Mouse (Mus musculus) heart, postnatal 36 days (tissue): Measurements from ENCODE around the gene Lrrtm4. TPM values are rescaled to one million over a fixed set of nuclear protein-coding genes. Genes with fewer than 3 reads are reported as not detected.

Experiments used
- DNase-seq, 2 experiments: peaks; one replicate each; pipeline ENCODE4 v3.0.0; 2021 to 2022
- intact Hi-C: fragments of 180-260 bp; cut with DNase I; formaldehyde crosslinking; loops from one replicate; pipeline ENCODE4 v1.15.1; 2025
- total RNA-seq, 2 experiments: library from RNA; stranded (reverse); gene quantifications; 2 replicates each; pipeline ENCODE4 v1.2.3; 2021

Gene Lrrtm4
- total RNA-seq: not detected

DNA sequence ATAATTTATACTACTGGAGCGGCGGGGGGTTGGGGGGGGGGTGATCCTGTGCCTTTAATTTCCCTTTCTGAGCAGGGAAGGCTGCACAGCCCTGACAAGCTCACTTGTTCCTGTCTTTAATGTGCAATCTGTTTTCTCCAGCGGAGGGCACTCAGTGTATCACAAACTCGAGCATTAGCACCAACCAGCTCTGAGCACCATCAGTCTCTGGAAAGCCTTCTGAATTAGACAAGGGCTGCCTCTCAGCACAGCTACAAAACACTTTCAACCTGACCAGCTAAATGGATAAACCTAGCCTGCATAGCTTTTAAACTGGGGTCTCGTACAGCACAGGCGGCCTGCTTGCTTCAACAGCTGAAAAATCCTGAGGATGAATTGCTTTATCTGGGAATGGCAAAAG is at the start of gene Lrrtm4:
Gene Lrrtm4 (plus strand): TSS at position 113 of the 400 bp plus-strand sequence.
- DNase-seq: no peak
- intact Hi-C loops: no loop called here

DNA sequence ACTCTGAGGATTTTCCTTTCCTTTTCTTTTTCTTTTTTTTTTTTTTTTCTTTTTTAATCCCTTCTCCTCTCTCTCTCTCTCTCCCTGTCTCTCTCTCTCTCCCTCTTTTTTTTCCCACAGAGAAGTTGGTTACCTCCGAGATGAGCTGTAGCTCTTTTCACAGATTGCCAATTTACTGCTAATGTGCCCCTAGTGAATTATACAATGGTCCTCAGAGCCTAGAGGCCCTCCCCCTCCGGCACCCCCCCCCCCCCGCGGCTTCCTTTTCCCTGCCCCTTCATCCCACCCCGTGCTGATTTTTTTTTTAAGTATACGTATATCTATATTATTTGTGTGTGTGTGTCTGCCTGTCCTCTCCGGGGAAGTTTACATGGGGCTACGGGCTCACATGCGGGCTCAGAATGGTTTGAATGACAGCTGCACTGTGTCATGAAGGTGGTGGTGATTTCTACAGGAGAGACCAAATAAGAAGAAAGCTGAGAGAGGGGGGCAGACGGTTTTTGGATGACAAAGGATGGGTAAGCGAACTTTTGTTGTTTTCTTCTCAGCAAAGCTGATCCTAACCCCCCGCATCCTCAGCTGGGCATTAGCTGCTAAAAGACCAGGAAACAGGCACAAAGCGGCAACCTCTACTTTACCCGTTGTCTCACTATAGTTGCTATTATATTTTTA is 648 bp downstream of the Lrrtm4 start:
- DNase-seq: no peak
- intact Hi-C loops: no loop called here

DNA sequence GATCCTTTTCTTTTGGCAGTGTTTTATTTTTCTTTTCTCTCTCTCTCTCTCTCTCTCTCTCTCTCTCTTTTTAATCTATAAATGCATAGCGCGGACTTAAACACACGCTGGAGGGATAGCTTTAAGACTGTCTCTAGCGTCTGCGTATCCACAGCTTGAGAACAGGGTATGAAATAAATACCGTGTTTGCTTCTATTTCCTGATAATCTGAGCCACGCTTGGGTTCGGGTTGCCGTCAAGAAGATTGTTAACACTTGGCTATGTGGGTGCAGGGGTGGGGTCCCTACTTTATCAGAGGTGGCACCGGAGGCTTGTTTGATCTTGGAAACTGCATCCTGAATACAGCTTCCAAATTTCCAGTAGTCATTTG is 1.2 kb downstream of the Lrrtm4 start:
- intact Hi-C loops: no loop called here
- no peak for DNase-seq

DNA sequence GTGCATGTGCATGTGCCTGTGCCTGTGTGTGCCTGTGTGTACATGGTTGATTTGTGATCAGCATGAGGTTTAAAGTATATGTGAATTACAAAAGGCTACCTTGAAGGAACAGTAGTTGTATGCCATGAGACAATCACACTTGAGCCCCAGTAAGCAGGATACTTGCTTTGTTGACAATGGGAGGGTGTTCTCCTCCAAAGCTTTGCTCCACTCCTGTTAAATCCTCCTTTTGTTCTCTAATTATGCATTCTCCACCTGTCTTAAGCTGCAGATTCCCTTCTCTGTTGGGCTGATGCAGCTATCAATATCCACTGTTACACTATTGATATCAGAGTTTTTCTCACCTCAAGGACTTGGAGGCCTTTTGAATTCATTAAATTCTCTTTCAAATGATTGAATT is 38.2 kb downstream of the Lrrtm4 start:
- no peak for DNase-seq
- intact Hi-C loops: no loop called here

DNA sequence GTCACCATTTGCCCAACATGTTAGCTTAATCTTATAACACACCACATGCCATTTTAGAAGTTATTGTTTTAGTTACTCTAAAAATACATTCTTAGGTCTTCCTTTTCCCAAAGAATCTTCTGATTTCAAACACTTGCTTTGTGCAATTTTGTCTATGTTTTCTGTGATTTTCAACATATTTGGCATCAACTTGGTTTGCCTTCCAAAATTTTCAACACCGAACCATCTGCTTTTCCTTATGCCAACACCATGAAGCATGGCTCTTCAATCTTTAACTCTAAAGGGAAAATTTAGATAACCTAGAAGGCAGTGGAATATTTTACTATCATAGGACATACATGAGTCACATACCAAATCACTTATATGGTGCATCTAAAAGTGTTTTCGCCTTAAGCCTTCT is 59.3 kb downstream of the Lrrtm4 start:
- DNase-seq: no peak

DNA sequence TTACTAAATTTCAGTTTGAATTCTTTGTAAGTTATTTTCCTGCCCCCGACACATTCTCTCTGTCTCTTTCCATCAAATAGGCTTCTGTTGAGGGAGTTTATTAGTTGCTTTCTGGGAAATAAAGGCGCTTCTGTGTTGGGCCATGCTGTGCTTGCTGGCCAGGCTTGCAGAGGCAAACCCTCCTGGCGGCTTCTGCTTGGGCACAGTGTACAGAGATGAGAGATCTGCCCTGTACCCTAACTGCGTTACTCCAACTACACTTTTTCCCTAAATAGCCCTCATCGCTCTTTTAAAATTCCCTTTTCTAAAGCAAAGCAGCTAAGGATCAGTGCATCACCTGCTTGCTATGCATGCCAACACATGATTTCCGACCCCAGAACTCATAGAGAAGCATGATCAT is 60.6 kb downstream of the Lrrtm4 start:
- DNase-seq: no peak
- intact Hi-C loops: no loop called here

More for the DNA sequence above, 59.3 kb downstream of the Lrrtm4 start:
- intact Hi-C loops: no loop called here

DNA sequence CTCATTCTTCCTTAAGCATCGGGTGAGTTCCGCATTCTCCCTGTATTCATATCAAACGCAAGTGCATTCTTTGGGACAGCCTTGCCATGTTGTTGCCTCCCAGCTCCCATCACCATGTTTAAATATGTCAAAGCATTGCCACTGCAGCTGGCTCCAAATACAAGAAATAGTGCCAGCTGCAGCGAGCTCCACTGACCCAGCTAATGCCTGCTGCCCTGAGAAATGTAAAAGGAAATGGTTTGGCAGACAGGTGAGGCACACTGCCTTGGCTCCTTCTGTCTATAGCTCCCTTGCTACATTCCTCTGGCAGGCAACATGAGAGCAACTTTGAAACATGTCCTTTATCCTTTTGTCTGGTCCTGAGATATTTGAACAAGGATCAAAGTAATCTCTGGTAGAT is 76.2 kb downstream of the Lrrtm4 start:
- no peak for DNase-seq
- intact Hi-C loops: no loop called here

DNA sequence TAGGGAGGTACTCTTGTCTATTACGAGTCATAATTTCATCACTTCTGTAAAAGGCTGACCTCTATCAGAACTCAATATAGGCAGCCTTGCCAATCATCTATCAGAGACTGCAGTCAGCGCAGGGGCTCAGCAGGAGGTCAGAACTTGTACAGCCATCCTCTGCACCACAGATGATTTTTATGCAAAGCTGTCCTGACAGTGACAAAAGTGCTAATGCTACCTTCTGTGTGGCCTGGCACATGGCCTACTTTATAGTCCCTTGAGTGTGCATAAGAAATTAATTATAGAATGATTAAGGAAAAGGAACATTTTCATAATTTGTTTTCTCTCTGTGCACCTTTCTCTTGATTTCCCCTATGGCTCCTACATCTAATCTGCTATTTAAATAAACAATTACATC is 86.7 kb downstream of the Lrrtm4 start:
- intact Hi-C loops: no loop called here
- DNase-seq: no peak

DNA sequence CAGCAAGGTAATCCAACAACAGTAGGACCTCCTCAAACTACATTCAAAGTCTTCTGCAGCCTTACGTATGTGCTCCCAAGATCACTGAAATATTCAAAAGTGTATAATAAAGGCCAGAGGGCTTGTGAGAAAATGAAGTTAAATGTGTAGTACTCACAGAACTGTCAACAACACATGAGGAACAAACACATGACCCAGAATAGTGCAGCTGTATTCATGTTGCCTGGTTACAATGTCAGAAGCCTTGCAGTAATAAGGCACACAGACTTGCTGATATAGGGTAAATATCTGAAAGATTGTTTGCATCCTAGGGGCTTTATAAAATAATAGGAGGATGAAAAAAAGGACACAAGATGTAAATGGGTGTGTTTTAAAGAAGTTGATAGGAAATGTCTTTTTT is 87.2 kb downstream of the Lrrtm4 start:
- no peak for DNase-seq
- intact Hi-C loops: no loop called here

DNA sequence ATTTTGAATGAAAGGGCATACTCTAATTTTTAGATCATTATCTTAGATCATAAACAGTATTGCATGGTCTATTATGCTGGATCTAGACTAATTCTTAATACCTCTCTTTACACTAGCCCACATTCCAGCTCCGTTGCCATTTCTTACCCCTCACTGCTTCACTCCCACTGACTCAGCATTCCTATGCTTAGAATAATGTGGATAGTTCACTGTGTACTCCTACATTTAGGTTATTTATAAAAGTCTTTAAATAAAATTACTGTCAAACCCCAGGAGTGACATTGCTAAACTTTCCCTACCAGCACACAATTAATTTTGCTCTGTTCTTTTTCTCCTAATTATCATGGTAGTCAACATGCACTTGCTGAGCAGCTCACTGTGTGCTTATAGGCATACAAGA is 107.7 kb downstream of the Lrrtm4 start:
- intact Hi-C loops: no loop called here
- no peak for DNase-seq

DNA sequence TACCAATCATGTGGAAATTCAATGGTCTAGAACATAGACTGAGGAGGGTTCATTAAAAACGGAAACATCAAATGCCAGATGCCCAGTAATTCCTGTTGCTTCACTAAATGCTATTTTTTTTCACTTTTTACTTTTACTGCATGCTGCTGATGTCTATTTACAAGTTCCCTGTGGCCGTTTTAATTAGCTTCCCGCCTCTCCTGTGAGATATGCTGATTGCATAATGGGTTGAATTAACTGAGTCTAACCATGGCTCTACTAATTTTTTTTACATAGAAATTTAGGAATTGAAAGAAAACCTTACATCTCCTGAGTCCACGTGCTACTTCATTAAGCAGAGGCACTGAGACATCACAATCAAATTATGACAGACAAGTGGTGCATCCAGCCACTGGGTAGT is 143.9 kb downstream of the Lrrtm4 start:
- no peak for DNase-seq
- intact Hi-C loops: no loop called here

DNA sequence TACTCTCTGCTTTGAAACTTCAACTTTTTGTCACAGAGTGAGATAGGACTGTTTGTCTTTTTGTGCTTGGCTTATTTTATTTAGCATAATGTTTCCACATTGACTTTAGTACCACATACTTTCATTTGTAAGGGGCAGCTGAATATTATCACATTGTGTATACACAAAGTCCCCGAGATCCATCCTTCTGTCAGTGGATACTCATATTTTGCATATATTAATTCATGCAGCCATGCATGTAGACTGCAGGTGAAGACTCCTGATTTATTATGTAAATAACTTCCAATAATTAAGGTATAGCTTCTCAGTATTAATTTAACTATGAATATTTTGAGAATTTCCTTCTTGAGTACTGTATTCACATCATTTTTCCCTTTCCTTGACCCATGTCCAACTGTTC is 163.2 kb downstream of the Lrrtm4 start:
- intact Hi-C loops: no loop called here
- no peak for DNase-seq

DNA sequence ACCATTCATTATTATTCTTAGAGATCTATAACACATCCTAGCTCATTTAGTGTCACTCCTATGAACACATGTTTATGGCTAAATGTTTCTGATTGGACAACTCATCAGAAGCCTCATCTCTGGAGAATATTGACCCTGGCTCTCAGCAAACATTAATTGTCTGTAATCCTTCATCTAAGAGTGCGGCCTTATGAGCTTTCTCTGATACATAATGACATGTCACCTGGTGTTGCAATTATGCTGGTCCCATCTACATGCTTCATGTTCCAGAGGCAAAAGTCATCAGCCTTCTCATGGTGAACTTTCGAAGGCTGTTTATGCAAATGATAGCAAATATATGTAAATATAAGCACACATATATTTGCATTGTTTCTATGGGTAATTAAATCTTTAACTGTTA is 163.7 kb downstream of the Lrrtm4 start:
- no peak for DNase-seq
- intact Hi-C loops: no loop called here

DNA sequence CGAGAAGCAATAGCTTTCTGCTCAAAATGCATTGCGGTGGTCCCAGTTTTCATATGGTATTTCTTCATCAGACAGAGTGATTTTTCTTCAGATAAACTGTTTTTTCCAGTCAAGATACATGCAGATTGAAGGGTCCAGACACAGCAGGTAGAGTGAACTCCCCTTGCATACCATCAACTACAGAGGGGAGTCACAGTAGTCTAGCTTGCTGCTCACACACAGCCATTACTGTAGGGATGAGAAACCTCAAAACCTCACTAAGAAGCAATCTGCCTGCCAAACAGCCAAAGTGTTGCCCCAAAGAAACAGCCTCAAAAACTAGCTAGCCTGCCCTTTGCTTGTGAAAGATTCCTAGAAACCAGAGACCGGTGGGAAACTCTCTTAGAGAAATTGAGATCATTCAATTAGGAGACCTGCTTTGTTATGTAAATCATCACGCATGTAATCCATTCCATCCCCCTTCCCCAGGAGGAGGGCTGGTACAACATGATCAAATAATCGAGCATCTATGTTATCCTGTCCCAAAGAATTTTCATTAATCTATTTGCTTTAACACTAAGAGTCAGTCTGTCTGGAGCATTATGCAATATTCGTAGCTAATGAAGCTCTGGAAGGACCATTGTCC is 166.9 kb downstream of the Lrrtm4 start:
- no peak for DNase-seq
- intact Hi-C loops: no loop called here

DNA sequence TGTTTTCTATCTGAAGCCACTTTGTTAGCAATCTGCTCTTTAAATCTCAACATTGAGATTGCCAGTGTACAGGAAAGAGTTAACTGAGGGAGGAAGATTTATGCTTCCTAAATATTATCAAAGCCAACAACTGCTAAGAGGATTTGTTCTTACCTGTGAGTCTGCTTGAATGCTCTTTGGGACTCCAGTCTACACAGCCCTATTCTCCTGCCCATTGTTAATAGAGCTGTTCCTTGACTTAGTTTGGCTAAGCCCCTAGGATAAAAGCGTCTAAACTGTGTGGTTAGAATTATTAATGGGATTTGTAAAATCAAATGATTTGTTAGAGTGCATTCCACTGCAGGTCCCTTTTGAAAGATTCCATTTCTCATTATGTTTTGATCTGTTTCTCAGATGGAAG is 168.1 kb downstream of the Lrrtm4 start:
- no peak for DNase-seq
- intact Hi-C loops: no loop called here

DNA sequence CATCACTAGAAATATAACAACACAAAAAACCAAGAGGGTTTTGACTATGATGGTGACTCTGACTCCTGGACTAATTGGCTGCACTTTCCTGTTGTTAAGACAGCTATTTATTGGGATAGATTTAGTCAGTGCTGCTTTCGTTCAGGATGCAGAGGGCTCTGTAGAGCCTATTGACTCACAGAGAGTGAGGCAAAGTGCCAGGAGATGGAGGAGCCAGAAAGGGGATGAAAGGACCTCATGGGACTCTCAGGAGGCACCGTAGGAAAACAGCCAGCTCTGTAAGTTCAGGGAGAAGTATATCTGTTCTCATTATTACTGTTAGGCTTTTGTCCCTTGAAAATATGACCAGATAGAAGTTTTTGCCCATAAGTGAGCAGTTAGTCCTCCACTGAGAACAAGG is 190.8 kb downstream of the Lrrtm4 start:
- intact Hi-C loops: no loop called here
- DNase-seq: no peak

DNA sequence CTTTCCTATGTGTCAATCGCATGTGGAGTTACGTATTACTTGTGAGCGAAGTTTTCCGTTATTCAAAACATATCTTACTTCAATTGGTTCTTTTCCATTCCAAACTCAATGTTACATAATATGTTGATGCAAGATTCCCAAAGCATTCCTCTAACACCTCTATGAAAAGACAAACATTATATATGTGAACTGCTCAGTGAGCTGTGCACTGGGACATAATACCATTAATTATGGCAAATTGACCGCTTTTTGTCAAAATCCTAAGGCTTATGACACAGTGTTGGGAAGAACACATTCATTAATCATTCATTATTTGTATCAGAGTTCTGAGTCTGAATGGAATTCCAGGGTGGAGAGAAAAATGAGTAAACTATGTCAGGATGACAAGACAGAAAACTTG is 191.6 kb downstream of the Lrrtm4 start:
- intact Hi-C loops: no loop called here
- DNase-seq: no peak

DNA sequence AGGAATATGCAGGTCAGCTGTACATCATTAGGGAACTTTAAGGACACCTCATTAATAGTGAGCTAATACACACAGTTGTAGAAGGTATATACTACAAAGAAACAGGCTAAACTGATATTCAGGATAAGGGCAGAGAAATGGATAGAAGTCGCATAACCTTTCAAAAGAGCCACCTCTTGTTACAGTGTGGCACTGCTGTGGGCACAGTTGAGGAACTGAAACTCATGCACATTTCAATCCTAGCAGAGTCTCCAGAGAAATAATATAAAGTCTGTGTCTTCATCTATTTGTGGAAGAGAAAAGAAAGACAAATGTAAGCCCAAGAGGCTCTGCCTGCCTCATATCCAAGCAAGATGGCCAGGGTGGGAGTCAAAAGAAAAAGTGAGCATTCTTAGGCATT is 242.9 kb downstream of the Lrrtm4 start:
- no peak for DNase-seq
- intact Hi-C loops: no loop called here

DNA sequence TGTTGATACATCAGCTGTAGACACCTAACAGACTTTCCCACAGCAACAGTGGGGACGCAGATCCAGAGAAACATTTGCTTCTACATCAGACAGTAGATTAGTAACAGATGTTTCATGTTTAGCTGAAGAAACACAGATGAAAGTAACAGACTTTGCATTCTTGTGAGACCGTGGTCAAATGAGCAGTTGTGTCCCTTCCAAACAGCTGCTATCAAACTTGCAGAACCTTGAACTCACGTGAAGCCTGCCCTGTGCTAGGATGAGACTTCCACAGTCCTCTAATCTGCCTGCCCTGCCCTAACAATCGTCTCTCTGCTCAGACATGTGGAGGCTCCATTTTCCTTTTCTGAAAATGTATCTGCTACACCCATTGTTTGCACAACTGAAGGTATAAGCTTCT is 245.3 kb downstream of the Lrrtm4 start:
- no peak for DNase-seq

DNA sequence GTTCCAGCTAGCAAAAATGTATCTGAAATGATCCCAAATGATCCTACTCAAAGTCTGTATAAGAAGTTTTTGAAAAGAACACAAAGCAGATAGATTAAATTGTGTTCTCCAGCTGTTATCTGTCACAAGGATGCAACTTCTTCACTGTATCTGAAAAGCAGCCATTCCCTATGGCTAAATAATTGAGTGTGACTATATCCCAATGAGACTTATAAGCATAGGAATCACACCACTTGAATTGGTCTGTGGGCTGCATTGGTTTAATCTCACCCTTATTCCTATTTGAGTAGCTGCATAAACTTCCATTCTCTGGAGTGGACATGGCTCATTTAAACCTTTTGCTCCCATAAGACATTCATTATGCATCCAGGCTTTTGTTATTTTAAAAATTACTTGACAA is 245.9 kb downstream of the Lrrtm4 start:
- intact Hi-C loops: no loop called here
- no peak for DNase-seq

More for the DNA sequence above, 245.3 kb downstream of the Lrrtm4 start:
- intact Hi-C loops: no loop called here

DNA sequence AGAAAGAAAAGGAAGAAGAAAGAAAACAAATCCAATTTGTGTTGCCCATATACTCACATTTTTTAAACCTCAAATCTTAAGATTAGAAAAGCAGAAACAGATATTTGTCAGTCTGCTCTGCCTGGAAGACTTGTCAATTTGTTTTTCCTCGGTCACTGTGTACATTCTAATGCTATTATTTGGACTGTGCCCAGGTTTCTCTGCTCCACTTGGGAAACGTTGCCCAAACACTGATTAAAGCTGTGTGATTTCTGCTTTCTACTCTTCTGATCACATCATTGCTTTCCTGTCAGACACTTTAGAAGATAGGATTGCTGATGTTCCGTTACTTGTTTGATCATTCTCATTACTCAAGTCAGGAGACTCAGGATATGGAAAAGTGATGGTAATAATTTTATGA is 247.1 kb downstream of the Lrrtm4 start:
- intact Hi-C loops: no loop called here
- DNase-seq: no peak

DNA sequence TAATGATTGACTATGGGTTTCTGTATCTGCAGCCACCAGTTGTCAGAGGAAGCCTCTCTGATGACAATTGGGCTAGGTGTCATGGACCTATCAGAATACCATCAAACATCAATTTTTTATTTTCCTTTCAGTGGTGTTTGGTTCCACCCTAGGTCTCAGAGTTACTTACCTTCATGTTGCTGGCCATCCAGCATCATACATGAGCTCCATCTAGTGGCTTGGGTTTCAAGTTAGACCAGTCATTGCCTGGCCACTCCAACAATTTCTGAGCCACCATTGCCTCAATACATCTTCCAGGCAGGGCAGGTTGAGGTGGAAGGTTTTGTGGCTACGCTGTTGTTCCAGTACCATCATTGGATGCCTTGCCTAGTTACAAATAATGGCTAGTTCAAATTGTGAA is 268.3 kb downstream of the Lrrtm4 start:
- DNase-seq: no peak
- intact Hi-C loops: no loop called here

DNA sequence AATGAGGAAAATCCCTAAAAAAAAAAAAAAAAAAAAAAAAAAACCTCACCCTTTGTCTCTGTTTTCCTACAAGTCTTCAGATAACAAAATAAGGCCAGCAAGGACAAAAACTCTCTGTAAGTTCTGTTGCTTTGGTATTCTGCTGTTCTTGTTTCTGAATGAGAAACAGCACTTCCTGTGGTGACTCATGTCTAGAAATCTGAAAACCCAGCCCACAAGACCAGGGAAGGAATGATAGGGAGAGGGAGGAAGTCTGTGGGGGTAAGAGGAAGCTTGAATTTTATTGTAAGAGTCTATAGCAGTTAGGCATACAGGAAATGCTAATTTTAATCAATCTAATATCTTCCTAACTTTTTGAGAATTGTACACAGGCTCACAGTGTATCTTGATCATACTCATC is 283.2 kb downstream of the Lrrtm4 start:
- intact Hi-C loops: no loop called here
- no peak for DNase-seq
